Mouse (Mus musculus): ENCODE measurements around the gene Cenps.

DNA sequence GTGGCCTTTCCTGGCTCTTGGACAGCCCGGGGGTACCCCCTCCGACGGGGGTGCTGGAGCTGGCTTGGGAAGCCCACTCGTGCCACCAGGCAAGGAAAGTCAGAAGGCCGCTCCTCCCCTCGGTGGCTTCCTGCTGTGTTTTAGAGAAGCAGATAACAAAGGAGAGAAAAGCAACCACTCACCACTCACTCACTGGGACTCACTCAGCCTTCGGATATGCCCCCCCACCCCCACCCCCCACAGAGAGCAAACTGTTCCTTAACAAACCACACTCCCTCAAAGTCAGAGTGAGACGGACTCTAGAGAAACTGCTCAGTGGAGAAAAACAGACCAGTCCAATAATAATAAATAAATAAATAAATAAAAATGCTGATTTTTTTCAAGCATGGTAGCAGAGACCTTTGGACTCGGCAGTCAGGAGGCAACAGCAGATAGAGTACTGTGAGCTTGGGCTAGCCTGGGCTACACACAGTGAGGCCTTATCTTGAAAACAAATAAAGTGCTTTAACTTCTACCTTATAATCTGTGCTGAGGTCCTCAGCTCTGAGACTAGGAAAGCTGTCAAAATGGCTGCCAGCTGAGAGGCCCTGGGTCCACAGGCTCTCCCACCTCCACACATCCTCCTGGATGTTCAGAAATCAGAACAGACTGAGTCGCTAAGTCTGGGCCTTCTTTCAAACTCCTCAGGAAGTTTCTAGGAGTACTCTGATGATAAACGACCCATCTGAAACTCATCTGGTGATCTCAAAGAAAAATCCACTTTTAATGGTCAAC is 11.9 kb downstream of the Cenps start:
- no peak for TF ChIP-seq CTCF (conservative IDR thresholded peaks at IDR 0.05; ENCODE audit: low read length)
- peak; percentile 34; the same call in 1 of the 2 replicates for TF ChIP-seq NANOG (IDR thresholded peaks at IDR 0.05; ENCODE audit: borderline replicate concordance, low read length)
- TF ChIP-seq POU5F1 (IDR thresholded peaks at IDR 0.05; ENCODE audit: borderline replicate concordance, low read length) = no peak

Measured in E14TG2a.4 (cell line).